Mouse (Mus musculus) cerebellum, adult (tissue): ENCODE data around the gene Teddm3.
"Not testable (repeated sequence)": the region's sequence is repeated elsewhere in the genome, so short reads cannot be mapped to it uniquely, and the experiment has no call there.

Experiments used
- ATAC-seq: cut with Nextera tagmentation; 2 replicates; pipeline ENCODE4 v1.9.2; 2017; ENCODE audit warnings: mild to moderate bottlenecking, moderate library complexity, mixed read lengths; ENCODE audit not compliant: insufficient number of reproducible peaks, low FRiP score, low TSS enrichment

Teddm3 gene

GRCm38 (mm10) chr16:21153900-21154299 is at the start of gene Teddm3:
Gene Teddm3, minus strand, starts transcription at chr16:21154000.
- not testable (repeated sequence) for ATAC-seq

DNA sequence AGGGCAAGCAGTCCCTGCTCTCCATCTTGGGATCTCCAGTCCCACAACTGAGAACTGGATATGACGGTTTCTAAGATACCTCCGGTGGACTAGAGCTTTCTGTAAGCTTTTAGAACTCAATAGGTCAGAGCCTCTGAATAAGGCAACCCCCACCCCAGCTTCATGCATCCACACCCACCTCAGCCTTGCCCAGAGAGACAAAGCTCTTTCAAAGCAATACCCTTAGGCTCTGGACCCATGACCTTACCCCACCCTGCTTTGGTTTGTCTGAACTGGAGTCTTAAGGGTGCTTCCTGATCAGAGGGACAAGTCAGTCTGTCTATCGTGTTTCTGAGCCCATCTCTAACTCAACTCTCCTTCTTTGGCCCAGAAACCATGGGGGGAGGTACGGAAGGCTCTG is 48.9 kb upstream of the Teddm3 start:
- ATAC-seq: no peak

GRCm38 (mm10) chr16:21199426-21199825 is 45.6 kb upstream of the Teddm3 start:
- ATAC-seq: no peak

GRCm38 (mm10) chr16:21198529-21198928 is 44.7 kb upstream of the Teddm3 start:
- no peak for ATAC-seq

GRCm38 (mm10) chr16:21198006-21198405 is 44.2 kb upstream of the Teddm3 start:
- no peak for ATAC-seq

- no peak for ATAC-seq
These were observed 43.7 kb upstream of the Teddm3 start for GRCm38 (mm10) chr16:21197542-21197941.

- no peak for ATAC-seq
These were observed 42.8 kb upstream of the Teddm3 start for GRCm38 (mm10) chr16:21196576-21196975.

DNA sequence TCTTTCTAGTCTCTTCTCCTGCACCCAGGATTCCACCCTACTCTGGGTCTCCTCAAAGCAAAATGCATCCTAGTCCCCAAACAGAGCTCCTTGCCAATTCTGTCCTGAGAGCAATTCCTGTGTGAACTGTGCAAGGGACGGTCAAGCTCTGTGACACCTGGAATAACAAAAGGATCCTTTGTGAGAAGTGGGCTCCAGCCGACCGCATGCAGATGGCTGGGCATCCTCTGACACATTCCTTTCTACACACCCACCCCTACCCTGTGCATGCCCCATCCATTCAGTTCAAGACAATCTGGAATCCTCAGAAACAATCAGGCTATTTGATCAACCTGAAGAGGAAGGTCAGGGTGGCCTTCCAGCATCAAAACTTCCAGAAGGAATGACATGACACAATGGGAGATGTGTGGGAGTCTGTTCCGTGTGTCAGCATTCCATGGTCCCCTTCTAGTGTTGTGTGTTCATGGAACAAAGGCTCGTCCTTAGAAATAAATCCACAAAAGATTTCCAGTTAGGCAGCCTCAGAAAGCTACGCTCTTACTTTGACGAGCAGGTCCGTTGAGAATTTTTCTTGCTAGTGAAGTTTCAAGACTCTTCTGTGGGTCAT is 41.6 kb upstream of the Teddm3 start:
- no peak for ATAC-seq

- ATAC-seq: no peak
These were observed 40.4 kb upstream of the Teddm3 start for GRCm38 (mm10) chr16:21194182-21194581.

GRCm38 (mm10) chr16:21192509-21193354 is 38.9 kb upstream of the Teddm3 start:
- ATAC-seq: peak; percentile 61; the same call in 1 of the 2 replicates

DNA sequence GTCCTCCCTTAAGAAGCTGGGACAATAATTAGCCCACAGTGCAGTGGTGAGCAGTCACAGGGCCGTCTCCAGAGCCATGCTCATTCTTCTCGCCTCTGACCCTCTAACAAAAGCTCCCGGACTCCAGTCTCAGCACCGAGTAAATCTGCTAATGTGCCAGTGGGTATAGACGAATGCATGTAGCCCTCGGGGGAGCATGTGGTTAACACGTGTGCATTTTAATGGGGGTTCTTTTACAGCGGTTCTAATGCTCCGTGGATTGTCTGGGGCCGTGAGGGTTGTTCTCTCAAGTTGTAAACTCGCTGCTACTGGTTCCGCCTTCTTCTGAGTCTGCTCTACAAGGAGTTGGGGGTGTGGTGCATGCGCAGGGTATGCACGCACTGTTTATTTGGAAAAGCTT is 37.8 kb upstream of the Teddm3 start:
- no peak for ATAC-seq

DNA sequence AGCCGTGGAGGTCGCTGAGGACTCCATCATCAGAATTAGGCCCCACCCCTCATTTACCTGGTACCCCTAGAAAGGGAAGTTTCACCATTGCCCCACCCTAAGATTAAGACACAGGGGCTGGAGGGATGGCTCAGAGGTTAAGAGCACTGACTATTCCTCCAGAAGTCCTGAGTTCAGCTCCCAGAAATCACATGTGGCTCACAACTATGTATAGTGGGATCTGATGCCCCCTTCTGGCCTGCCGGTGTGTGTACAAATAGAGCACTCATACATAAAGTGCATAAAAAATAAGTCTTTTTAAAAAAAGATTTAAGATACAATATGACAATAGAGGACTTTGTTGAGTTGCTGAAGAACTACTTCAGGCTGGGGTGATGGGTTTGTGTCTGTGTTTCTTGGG is 34.5 kb upstream of the Teddm3 start:
- no peak for ATAC-seq

- no peak for ATAC-seq
These were observed 33.8 kb upstream of the Teddm3 start for GRCm38 (mm10) chr16:21187568-21187967.

DNA sequence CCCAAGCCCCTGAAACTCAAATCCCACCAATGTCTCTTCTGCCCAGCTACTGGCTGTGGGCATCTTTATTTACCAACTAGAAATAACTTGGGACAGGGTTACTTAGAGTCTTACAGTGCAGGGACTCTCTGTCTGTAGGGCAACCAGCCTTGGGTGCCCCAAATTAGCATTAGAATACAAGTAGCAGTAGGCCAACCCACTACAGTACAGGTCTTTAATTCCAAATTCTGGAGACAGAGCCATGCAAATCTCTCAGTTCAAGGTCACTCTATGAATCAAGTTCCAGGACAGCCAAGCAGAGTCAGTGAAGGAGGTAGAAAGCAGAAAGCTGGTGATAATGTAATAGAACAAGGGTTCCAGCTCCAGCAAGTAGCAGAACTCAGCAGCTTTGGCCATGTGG is 30.9 kb upstream of the Teddm3 start:
- no peak for ATAC-seq

DNA sequence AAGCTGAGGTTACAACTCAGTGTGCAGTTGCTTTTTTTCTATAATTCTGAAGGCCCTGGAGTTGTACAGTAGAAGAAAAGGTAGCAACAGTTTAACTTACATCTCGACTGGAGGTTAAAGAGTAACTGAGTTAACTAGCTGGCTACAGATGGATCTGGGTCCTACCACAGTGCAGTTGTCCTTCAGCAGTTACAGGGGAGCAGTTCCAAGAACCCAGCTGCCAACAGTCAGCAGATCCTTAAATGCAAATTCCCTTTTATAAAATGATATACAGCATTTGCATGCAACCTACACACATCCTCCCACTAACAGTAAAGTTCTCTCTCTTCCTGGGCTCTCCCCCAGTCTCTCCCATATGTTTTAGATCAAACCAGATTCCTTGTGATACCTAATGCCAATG is 28.3 kb upstream of the Teddm3 start:
- ATAC-seq: no peak

- ATAC-seq: no peak
These were observed 21.4 kb upstream of the Teddm3 start for GRCm38 (mm10) chr16:21175236-21175635.

- ATAC-seq: no peak
These were observed 14.9 kb upstream of the Teddm3 start for GRCm38 (mm10) chr16:21168730-21169129.

- peak; percentile 64; the same call in 1 of the 2 replicates for ATAC-seq
These were observed 11.8 kb upstream of the Teddm3 start for GRCm38 (mm10) chr16:21165343-21166220.

GRCm38 (mm10) chr16:21163423-21163822 is 9.6 kb upstream of the Teddm3 start:
- not testable (repeated sequence) for ATAC-seq

- not testable (repeated sequence) for ATAC-seq
These were observed 5.4 kb upstream of the Teddm3 start for GRCm38 (mm10) chr16:21159226-21159625.

DNA sequence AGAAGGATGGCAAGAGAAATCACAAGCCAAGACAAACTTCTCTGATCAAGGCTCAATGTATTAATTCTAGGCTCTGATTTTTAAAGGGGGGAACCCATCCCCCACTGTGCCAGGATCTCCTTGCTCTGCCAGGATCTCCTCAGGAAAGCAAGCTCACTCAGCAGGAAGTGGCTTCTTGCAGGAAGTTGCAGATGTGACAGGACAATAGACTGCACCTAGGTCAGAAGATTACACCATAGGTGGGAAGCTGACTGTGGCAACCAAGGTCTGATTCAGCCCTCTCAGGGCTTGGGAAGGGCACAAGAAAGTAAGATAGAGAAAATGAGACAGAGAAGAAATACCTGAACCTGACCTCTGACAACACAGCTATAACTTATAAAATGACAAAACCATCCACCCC is 2.5 kb upstream of the Teddm3 start:
- not testable (repeated sequence) for ATAC-seq
